Mouse (Mus musculus) heart, adult 2 months (tissue): ENCODE measurements at regions not wholly inside any gene's neighbourhood (a gene's known extent, or its start where the extent isn't known, plus 50 kb on each side); places are given as distances from the start of the nearest gene placed in this dataset.

Source experiments
- DNase-seq, 2 experiments: peaks; one replicate each; pipeline ENCODE4 v3.0.0; 2021
- H3K27ac ChIP-seq: fragments of 200-600 bp; 2 replicates; pipeline ENCODE4 v1.8.1; 2022
- H3K27me3 ChIP-seq: fragments of 200-500 bp; 2 replicates; pipeline ENCODE4 v1.6.1; 2012; ENCODE audit warnings: mild to moderate bottlenecking, low read length, inconsistent platforms, mixed read lengths; ENCODE audit not compliant: control insufficient read depth, insufficient read depth
- H3K36me3 ChIP-seq: fragments of 200-500 bp; 2 replicates; pipeline ENCODE4 v1.6.1; 2012; ENCODE audit warnings: low read length, inconsistent platforms; ENCODE audit not compliant: control insufficient read depth, insufficient read depth
- H3K4me1 ChIP-seq: fragments of 200-500 bp; 2 replicates; pipeline ENCODE4 v1.6.1; 2011; ENCODE audit warnings: low read length; ENCODE audit not compliant: control insufficient read depth, insufficient read depth
- H3K4me3 ChIP-seq: fragments of 200-600 bp; 2 replicates; pipeline ENCODE4 v1.8.1; 2022
- H3K79me2 ChIP-seq: fragments of 200-500 bp; replicated peaks from 2 replicates; pipeline ENCODE4 v1.6.1; 2012; ENCODE audit warnings: mild to moderate bottlenecking, inconsistent platforms, low read length, moderate library complexity, mixed read lengths; ENCODE audit not compliant: control insufficient read depth, insufficient read depth
- H3K9ac ChIP-seq: fragments of 200-500 bp; 2 replicates; pipeline ENCODE4 v1.6.1; 2012; ENCODE audit warnings: low read depth, mild to moderate bottlenecking, control low read depth, inconsistent platforms, low read length, mixed read lengths
- CTCF ChIP-seq: fragments of 200-600 bp; IDR thresholded peaks from 2 replicates; pipeline ENCODE4 v1.8.1; 2022; ENCODE audit warnings: antibody characterized with exemption, mild to moderate bottlenecking, moderate library complexity
- EP300 ChIP-seq: fragments of 200-500 bp; IDR thresholded peaks from 2 replicates; pipeline ENCODE4 v1.6.1; 2011; ENCODE audit warnings: low read depth, low read length, control low read depth; ENCODE audit not compliant: insufficient read depth
- POLR2A ChIP-seq: fragments of 200-500 bp; IDR thresholded peaks from 2 replicates; pipeline ENCODE4 v1.6.1; 2011; ENCODE audit warnings: mild to moderate bottlenecking, low read depth, low read length, control low read depth; ENCODE audit not compliant: insufficient read depth
- WGBS: fragments of 180-500 bp; shearing (Covaris S2); methylation state at CpG from one replicate; pipeline ENCODE4 v1.1.7; 2018; 5-methylcytosine and 5-hydroxymethylcytosine counted together
- intact Hi-C: fragments of 180-260 bp; cut with DNase I; formaldehyde crosslinking; loops from one replicate; pipeline ENCODE4 v1.15.1; 2025

GRCm38 (mm10) chr12:26877691-26878121 lies 408.7 kb downstream of the Cmpk2 start:
- Histone ChIP-seq H3K27me3 (no peaks in the 10 kb centered on the region), H3K4me1 (no peaks in the 10 kb centered on the region), H3K79me2 (no peaks in the 10 kb centered on the region), H3K36me3 (no peaks in the 10 kb centered on the region), H3K9ac (no peak overlapping the region), H3K27ac (no peak overlapping the region), H3K4me3 (no peak overlapping the region)
- TF ChIP-seq EP300 = no peak
- no peak for TF ChIP-seq CTCF
- TF ChIP-seq POLR2A = no peak
- intact Hi-C loops = no loop called here
- 67% methylated on average over 2 of the region's 2 CpGs for WGBS
- no peak for DNase-seq

DNA sequence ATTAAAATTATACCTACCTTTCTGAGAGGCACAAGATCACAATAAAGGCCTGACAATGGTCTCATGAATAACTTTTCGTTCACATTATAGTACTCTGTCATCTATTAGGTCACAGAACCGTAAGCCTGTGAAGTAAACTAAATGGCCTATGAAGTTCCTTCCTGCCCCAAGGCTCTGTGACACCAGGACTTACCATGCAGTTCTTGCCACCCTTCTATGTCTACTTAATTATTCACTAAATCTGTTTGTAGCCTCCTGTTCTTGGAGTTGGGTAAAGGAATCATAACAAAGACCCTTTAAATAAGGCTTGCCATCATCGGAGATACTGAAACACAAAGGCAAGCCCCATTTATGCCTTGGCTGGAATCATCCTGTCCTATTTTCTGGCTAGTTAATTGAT lies 408.3 kb downstream of the Cmpk2 start:
- no peaks in the 10 kb centered on the region for H3K79me2 ChIP-seq
- intact Hi-C loops = no loop called here
- no peak overlapping the region for H3K27ac ChIP-seq
- no peaks in the 10 kb centered on the region for H3K36me3 ChIP-seq
- 82% methylated on average over 3 of the region's 3 CpGs for WGBS
- no peak overlapping the region for H3K9ac ChIP-seq
- no peak for DNase-seq
- no peaks in the 10 kb centered on the region for H3K27me3 ChIP-seq
- no peak overlapping the region for H3K4me3 ChIP-seq
- H3K4me1 ChIP-seq = no peaks in the 10 kb centered on the region
- TF ChIP-seq POLR2A = no peak
- TF ChIP-seq EP300 = no peak
- TF ChIP-seq CTCF = no peak

GRCm38 (mm10) chr12:26872466-26872865 lies 403.5 kb downstream of the Cmpk2 start:
- H3K27me3 ChIP-seq = no peaks in the 10 kb centered on the region
- no peak overlapping the region for H3K4me3 ChIP-seq
- H3K4me1 ChIP-seq = no peaks in the 10 kb centered on the region
- TF ChIP-seq POLR2A (no peak), EP300 (no peak), CTCF (no peak)
- H3K27ac ChIP-seq = no peak overlapping the region
- H3K36me3 ChIP-seq = no peaks in the 10 kb centered on the region
- DNase-seq = no peak
- intact Hi-C loops = no loop called here
- no peak overlapping the region for H3K9ac ChIP-seq
- 52% methylated on average over 3 of the region's 3 CpGs for WGBS
- no peaks in the 10 kb centered on the region for H3K79me2 ChIP-seq

GRCm38 (mm10) chr12:26867731-26868130 lies 398.7 kb downstream of the Cmpk2 start:
- intact Hi-C loops = no loop called here
- no peaks in the 10 kb centered on the region for H3K79me2 ChIP-seq
- no peak overlapping the region for H3K9ac ChIP-seq
- H3K27me3 ChIP-seq = no peaks in the 10 kb centered on the region
- no peak overlapping the region for H3K4me3 ChIP-seq
- TF ChIP-seq EP300 (no peak), CTCF (no peak), POLR2A (no peak)
- no peaks in the 10 kb centered on the region for H3K4me1 ChIP-seq
- no peak overlapping the region for H3K27ac ChIP-seq
- H3K36me3 ChIP-seq = no peaks in the 10 kb centered on the region
- 79% methylated on average over 6 of the region's 6 CpGs for whole genome bisulfite sequencing
- no peak for DNase-seq

GRCm38 (mm10) chr12:26855091-26855516 lies 386.1 kb downstream of the Cmpk2 start:
- no peak for TF ChIP-seq EP300
- no peak for TF ChIP-seq POLR2A
- no peak for TF ChIP-seq CTCF

GRCm38 (mm10) chr12:26844917-26845316 lies 375.9 kb downstream of the Cmpk2 start:
- Histone ChIP-seq H3K36me3 (no peaks in the 10 kb centered on the region), H3K4me1 (no peaks in the 10 kb centered on the region), H3K27ac (no peak overlapping the region), H3K4me3 (no peak overlapping the region), H3K79me2 (no peaks in the 10 kb centered on the region), H3K27me3 (no peaks in the 10 kb centered on the region), H3K9ac (no peak overlapping the region)
- TF ChIP-seq EP300 (no peak), POLR2A (no peak), CTCF (no peak)
- no peak for DNase-seq
- intact Hi-C loops = no loop called here
- WGBS = 88% methylated on average over 12 of the region's 12 CpGs

More at GRCm38 (mm10) chr12:26855091-26855516, 386.1 kb downstream of the Cmpk2 start:
- no peaks in the 10 kb centered on the region for H3K36me3 ChIP-seq
- no peaks in the 10 kb centered on the region for H3K4me1 ChIP-seq
- no peaks in the 10 kb centered on the region for H3K79me2 ChIP-seq
- H3K9ac ChIP-seq = no peak overlapping the region
- H3K27ac ChIP-seq = no peak overlapping the region
- H3K4me3 ChIP-seq = no peak overlapping the region
- WGBS = 13% methylated on average over 1 of the region's 1 CpGs
- intact Hi-C loops = no loop called here
- H3K27me3 ChIP-seq = no peaks in the 10 kb centered on the region
- peak; percentile 7 to 15 for DNase-seq
